Mouse (Mus musculus): ENCODE data around the gene Gemin7. TPM values are rescaled to one million over a fixed set of nuclear protein-coding genes. Genes with fewer than 3 reads are reported as not detected.

Gene Gemin7
- polyA plus RNA-seq, 1 experiment from 2014 or later: 167 TPM

GRCm38 (mm10) chr7:19546007-19546406 is 31.4 kb downstream of the Gemin7 start:
- Histone ChIP-seq H3K9me3 (no peaks in the 10 kb centered on the region), H3K27me3 (no peaks in the 10 kb centered on the region), H3K4me2 (no peak overlapping the region), H3K4me3 (replicated peaks) (no peak overlapping the region), H3K4me1 (replicated peaks) (peaks cover 21% of the 10 kb centered on the region; the same call in 1 of the 2 replicates), H3K27ac (no peak overlapping the region), H3K36me3 (peaks cover 25% of the 10 kb centered on the region; the same call in 1 of the 2 replicates), H3K9ac (replicated peaks) (no peak overlapping the region)
- ATAC-seq (ENCODE audit: insufficient number of reproducible peaks, insufficient read depth, low FRiP score, low TSS enrichment, low read depth): no peak
- 69% methylated on average over 3 of the region's 3 CpGs for WGBS

GRCm38 (mm10) chr7:19543584-19543983 is 33.8 kb downstream of the Gemin7 start:
- no peak for ATAC-seq (ENCODE audit: insufficient number of reproducible peaks, insufficient read depth, low FRiP score, low TSS enrichment, low read depth)
- Histone ChIP-seq H3K9me3 (no peaks in the 10 kb centered on the region), H3K27ac (no peak overlapping the region), H3K4me3 (replicated peaks) (no peak overlapping the region), H3K9ac (replicated peaks) (no peak overlapping the region), H3K36me3 (peaks cover 17% of the 10 kb centered on the region; the same call in 1 of the 2 replicates), H3K4me2 (no peak overlapping the region), H3K27me3 (no peaks in the 10 kb centered on the region), H3K4me1 (replicated peaks) (peaks cover 21% of the 10 kb centered on the region; the same call in 1 of the 2 replicates)
- 56% methylated on average over 6 of the region's 6 CpGs for WGBS

GRCm38 (mm10) chr7:19542155-19542691 is 35.2 kb downstream of the Gemin7 start:
- WGBS: 73% methylated on average over 8 of the region's 8 CpGs
- no peak overlapping the region for H3K27ac ChIP-seq

GRCm38 (mm10) chr7:19541681-19542154 is 35.7 kb downstream of the Gemin7 start:
- no peaks in the 10 kb centered on the region for H3K9me3 ChIP-seq

More at GRCm38 (mm10) chr7:19542155-19542691, 35.2 kb downstream of the Gemin7 start:
- H3K4me3 ChIP-seq (replicated peaks): no peak overlapping the region
- H3K9ac ChIP-seq (replicated peaks): no peak overlapping the region
- H3K4me2 ChIP-seq: no peak overlapping the region
- no peak for ATAC-seq (ENCODE audit: insufficient number of reproducible peaks, insufficient read depth, low FRiP score, low TSS enrichment, low read depth)
- H3K36me3 ChIP-seq: 0 out of 2 replicates have a peak, but pooled peaks cover 8% of the 10 kb centered on the region
- no peaks in the 10 kb centered on the region for H3K27me3 ChIP-seq
- peaks cover 27% of the 10 kb centered on the region for H3K4me1 ChIP-seq (replicated peaks)
- no peaks in the 10 kb centered on the region for H3K9me3 ChIP-seq

GRCm38 (mm10) chr7:19540771-19541566 is 36.4 kb downstream of the Gemin7 start:
- H3K4me2 ChIP-seq: no peak overlapping the region
- H3K4me3 ChIP-seq (replicated peaks): no peak overlapping the region
- WGBS: 100% methylated on average over 2 of the region's 2 CpGs
- H3K27ac ChIP-seq: no peak overlapping the region
- H3K27me3 ChIP-seq: no peaks in the 10 kb centered on the region
- H3K4me1 ChIP-seq (replicated peaks): peaks cover 22% of the 10 kb centered on the region
- no peak overlapping the region for H3K9ac ChIP-seq (replicated peaks)
- H3K36me3 ChIP-seq: peaks cover 7% of the 10 kb centered on the region; the same call in 1 of the 2 replicates
- no peaks in the 10 kb centered on the region for H3K9me3 ChIP-seq
- ATAC-seq (ENCODE audit: insufficient number of reproducible peaks, insufficient read depth, low FRiP score, low TSS enrichment, low read depth): no peak

More at GRCm38 (mm10) chr7:19541681-19542154, 35.7 kb downstream of the Gemin7 start:
- Histone ChIP-seq H3K27me3 (no peaks in the 10 kb centered on the region), H3K4me1 (replicated peaks) (peaks cover 27% of the 10 kb centered on the region), H3K27ac (no peak overlapping the region), H3K4me3 (replicated peaks) (no peak overlapping the region), H3K4me2 (no peak overlapping the region), H3K9ac (replicated peaks) (no peak overlapping the region), H3K36me3 (0 out of 2 replicates have a peak, but pooled peaks cover 7% of the 10 kb centered on the region)
- WGBS: 86% methylated on average over 7 of the region's 7 CpGs
- no peak for ATAC-seq (ENCODE audit: insufficient number of reproducible peaks, insufficient read depth, low FRiP score, low TSS enrichment, low read depth)

- no peak overlapping the region for H3K9ac ChIP-seq (replicated peaks)
- no peak overlapping the region for H3K4me2 ChIP-seq
- H3K27ac ChIP-seq: no peak overlapping the region
- H3K36me3 ChIP-seq: peaks cover 65% of the 10 kb centered on the region
- no peaks in the 10 kb centered on the region for H3K9me3 ChIP-seq
- no peak for ATAC-seq (ENCODE audit: insufficient number of reproducible peaks, insufficient read depth, low FRiP score, low TSS enrichment, low read depth)
- WGBS: 93% methylated on average over 10 of the region's 10 CpGs
- H3K27me3 ChIP-seq: no peaks in the 10 kb centered on the region; the same call in 1 of the 2 replicates
- peaks cover 9% of the 10 kb centered on the region for H3K4me1 ChIP-seq (replicated peaks)
- H3K4me3 ChIP-seq (replicated peaks): no peak overlapping the region
Observed at GRCm38 (mm10) chr7:19534676-19535075, 42.7 kb downstream of the Gemin7 start.

GRCm38 (mm10) chr7:19532240-19532639 is 45.2 kb downstream of the Gemin7 start:
- Histone ChIP-seq H3K4me2 (no peak overlapping the region), H3K4me1 (replicated peaks) (peaks cover 3% of the 10 kb centered on the region), H3K36me3 (peaks cover 79% of the 10 kb centered on the region), H3K27me3 (no peaks in the 10 kb centered on the region; the same call in 1 of the 2 replicates), H3K9ac (replicated peaks) (no peak overlapping the region), H3K4me3 (replicated peaks) (no peak overlapping the region), H3K27ac (no peak overlapping the region), H3K9me3 (no peaks in the 10 kb centered on the region)
- 88% methylated on average over 13 of the region's 14 CpGs for WGBS
- no peak for ATAC-seq (ENCODE audit: insufficient number of reproducible peaks, insufficient read depth, low FRiP score, low TSS enrichment, low read depth)

GRCm38 (mm10) chr7:19531077-19531476 is 46.3 kb downstream of the Gemin7 start:
- Histone ChIP-seq H3K4me1 (replicated peaks) (no peaks in the 10 kb centered on the region), H3K36me3 (peaks cover 77% of the 10 kb centered on the region), H3K27me3 (peaks cover 10% of the 10 kb centered on the region), H3K4me2 (no peak overlapping the region), H3K9me3 (no peaks in the 10 kb centered on the region), H3K4me3 (replicated peaks) (no peak overlapping the region), H3K27ac (no peak overlapping the region), H3K9ac (replicated peaks) (no peak overlapping the region)
- 67% methylated on average over 10 of the region's 10 CpGs for WGBS
- ATAC-seq (ENCODE audit: insufficient number of reproducible peaks, insufficient read depth, low FRiP score, low TSS enrichment, low read depth): no peak

- Histone ChIP-seq H3K4me2 (no peak overlapping the region), H3K4me3 (replicated peaks) (no peak overlapping the region), H3K36me3 (peaks cover 18% of the 10 kb centered on the region), H3K9me3 (no peaks in the 10 kb centered on the region), H3K4me1 (replicated peaks) (peaks cover 22% of the 10 kb centered on the region), H3K27ac (no peak overlapping the region), H3K27me3 (peaks cover 70% of the 10 kb centered on the region), H3K9ac (replicated peaks) (no peak overlapping the region)
- ATAC-seq (ENCODE audit: insufficient number of reproducible peaks, insufficient read depth, low FRiP score, low TSS enrichment, low read depth): no peak
- 59% methylated on average over 2 of the region's 2 CpGs for WGBS
Observed at GRCm38 (mm10) chr7:19525105-19525481, 52.3 kb downstream of the Gemin7 start.

- 15% methylated on average over 24 of the region's 24 CpGs for WGBS
- Histone ChIP-seq H3K9ac (replicated peaks) (peak overlapping the region; percentile 51), H3K36me3 (peaks cover 13% of the 10 kb centered on the region), H3K4me3 (replicated peaks) (peak overlapping the region; percentile 45), H3K27ac (no peak overlapping the region), H3K4me2 (peak overlapping the region; percentile 86), H3K27me3 (peaks cover 75% of the 10 kb centered on the region), H3K4me1 (replicated peaks) (peaks cover 27% of the 10 kb centered on the region), H3K9me3 (no peaks in the 10 kb centered on the region)
- no peak for ATAC-seq (ENCODE audit: insufficient number of reproducible peaks, insufficient read depth, low FRiP score, low TSS enrichment, low read depth)
Observed at GRCm38 (mm10) chr7:19524420-19525104, 52.8 kb downstream of the Gemin7 start.
